Mouse (Mus musculus) myocyte (in vitro differentiated cells): ENCODE results near the gene Cwc25. TPM values are rescaled to one million over a fixed set of nuclear protein-coding genes. Genes with fewer than 3 reads are reported as not detected.

Experiments
- H3K27me3 ChIP-seq: one replicate; pipeline ENCODE4 v1.6.1; 2011; ENCODE audit not compliant: control insufficient read depth, insufficient read depth, insufficient read length
- H3K36me3 ChIP-seq: one replicate; pipeline ENCODE4 v1.6.1; 2011; ENCODE audit not compliant: control insufficient read depth, insufficient read depth
- H3K4me2 ChIP-seq: one replicate; pipeline ENCODE4 v1.6.1; 2011; ENCODE audit warnings: low read depth, control low read depth
- H3K4me3 ChIP-seq: one replicate; pipeline ENCODE4 v1.5.1; 2011; ENCODE audit warnings: mild to moderate bottlenecking, control low read depth, moderate library complexity
- H3K79me2 ChIP-seq: one replicate; pipeline ENCODE4 v1.6.1; 2011; ENCODE audit not compliant: control insufficient read depth, insufficient read depth
- H3ac ChIP-seq: one replicate; pipeline ENCODE4 v1.6.1; 2011; ENCODE audit not compliant: control insufficient read depth, insufficient read length
- CEBPB ChIP-seq: IDR thresholded peaks from 2 replicates; pipeline ENCODE4 v1.6.1; 2011; ENCODE audit warnings: mild to moderate bottlenecking, moderate library complexity; ENCODE audit not compliant: poor library complexity, insufficient read depth, severe bottlenecking
- E2F4 ChIP-seq: IDR thresholded peaks from one replicate; pipeline ENCODE4 v1.6.1; 2011; ENCODE audit warnings: mild to moderate bottlenecking, control low read depth, moderate library complexity; ENCODE audit not compliant: insufficient read depth
- MAX ChIP-seq: IDR thresholded peaks from one replicate; pipeline ENCODE4 v1.6.1; 2011; ENCODE audit warnings: low read depth, mild to moderate bottlenecking, control low read depth
- MYOD1 ChIP-seq, 3 experiments: IDR thresholded peaks; one replicate each; pipeline ENCODE4 v1.6.1; 2011; ENCODE audit warnings: control low read depth in 2 of 3, low read depth in 2 of 3, mild to moderate bottlenecking in 2 of 3, moderate library complexity in 1 of 3; ENCODE audit not compliant: insufficient read length in 2 of 3, control insufficient read depth in 1 of 3
- MYOG ChIP-seq, 3 experiments: IDR thresholded peaks; one replicate each; pipeline ENCODE4 v1.6.1; 2011; ENCODE audit warnings: control low read depth in 2 of 3, low read depth in 2 of 3, mild to moderate bottlenecking in 2 of 3; ENCODE audit not compliant: insufficient read length in 2 of 3, control insufficient read depth in 1 of 3, insufficient read depth in 1 of 3
- POLR2A ChIP-seq: IDR thresholded peaks from one replicate; pipeline ENCODE4 v1.6.1; 2011; ENCODE audit warnings: low read depth, mild to moderate bottlenecking, control low read depth, moderate library complexity; ENCODE audit not compliant: insufficient read length
- POLR2AphosphoS2 ChIP-seq: IDR thresholded peaks from one replicate; pipeline ENCODE4 v1.6.1; 2011; ENCODE audit warnings: low read depth, control low read depth; ENCODE audit not compliant: insufficient read length
- REST ChIP-seq: IDR thresholded peaks from one replicate; pipeline ENCODE4 v1.6.1; 2011; ENCODE audit warnings: mild to moderate bottlenecking, control low read depth, moderate library complexity; ENCODE audit not compliant: insufficient read depth, insufficient read length
- SRF ChIP-seq: IDR thresholded peaks from one replicate; pipeline ENCODE4 v1.6.1; 2011; ENCODE audit warnings: low read depth; ENCODE audit not compliant: control insufficient read depth, insufficient read length
- TCF12 ChIP-seq: IDR thresholded peaks from one replicate; pipeline ENCODE4 v1.6.1; 2011; ENCODE audit warnings: mild to moderate bottlenecking, control low read depth; ENCODE audit not compliant: poor library complexity, insufficient read depth, severe bottlenecking
- TCF3 ChIP-seq: IDR thresholded peaks from one replicate; pipeline ENCODE4 v1.6.1; 2011; ENCODE audit warnings: low read depth, control low read depth; ENCODE audit not compliant: insufficient read length
- USF1 ChIP-seq: IDR thresholded peaks from one replicate; pipeline ENCODE4 v1.6.1; 2011; ENCODE audit warnings: low read depth, mild to moderate bottlenecking, control low read depth, moderate library complexity
- polyA plus RNA-seq: library from polyadenylated mRNA; unstranded; fragments of >200 nt; fragmentation: generic; extraction: Trizol; gene quantifications from one replicate; pipeline ENCODE4 v1.2.1, GENCODE M21; 2012; ENCODE audit warnings: missing spikeins

Cwc25 gene
- polyA plus RNA-seq, 1 experiment: 8.9 TPM

DNA sequence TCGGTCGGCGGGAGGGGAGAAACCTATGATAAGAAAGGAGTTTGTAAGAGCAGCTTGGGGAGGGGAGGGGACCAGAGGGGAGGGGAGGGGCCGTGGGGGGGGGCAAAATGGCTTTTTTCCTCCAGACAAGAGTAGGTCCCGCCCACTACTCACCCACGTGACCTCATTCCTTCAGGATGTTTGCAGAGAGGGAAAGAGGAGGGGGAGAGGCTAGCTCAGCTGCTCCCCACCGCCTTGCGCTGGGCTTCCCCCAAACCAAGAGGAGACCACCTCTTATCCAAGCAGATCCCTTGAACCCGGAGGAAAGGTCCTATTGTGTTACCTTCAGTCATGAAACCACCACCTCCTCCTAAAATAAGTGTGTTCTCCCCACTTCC, 66.7 kb downstream of the Cwc25 start:
- Histone ChIP-seq H3K79me2 (peaks cover 54% of the 10 kb centered on the region), H3ac (peak overlapping the region; percentile 26), H3K36me3 (no peaks in the 10 kb centered on the region), H3K4me2 (peak overlapping the region; percentile 93), H3K4me3 (peak overlapping the region; percentile 89), H3K27me3 (no peaks in the 10 kb centered on the region)
- TF ChIP-seq POLR2AphosphoS2 (peak; percentile 79), CEBPB (no peak), POLR2A (peak; percentile 70), USF1 (peak; percentile 97), MAX (no peak), SRF (no peak), E2F4 (no peak), MYOG (IDR thresholded peaks at IDR 0.05; ENCODE audit: control insufficient read depth in 1 of 3, insufficient read depth in 1 of 3, insufficient read length in 2 of 3, low read depth in 2 of 3) (no peak), MYOD1 (IDR thresholded peaks at IDR 0.05; ENCODE audit: control insufficient read depth in 1 of 3, insufficient read length in 2 of 3, low read depth in 2 of 3) (peak in 1 of 3 experiments; percentile 27), TCF3 (no peak), TCF12 (no peak)

DNA sequence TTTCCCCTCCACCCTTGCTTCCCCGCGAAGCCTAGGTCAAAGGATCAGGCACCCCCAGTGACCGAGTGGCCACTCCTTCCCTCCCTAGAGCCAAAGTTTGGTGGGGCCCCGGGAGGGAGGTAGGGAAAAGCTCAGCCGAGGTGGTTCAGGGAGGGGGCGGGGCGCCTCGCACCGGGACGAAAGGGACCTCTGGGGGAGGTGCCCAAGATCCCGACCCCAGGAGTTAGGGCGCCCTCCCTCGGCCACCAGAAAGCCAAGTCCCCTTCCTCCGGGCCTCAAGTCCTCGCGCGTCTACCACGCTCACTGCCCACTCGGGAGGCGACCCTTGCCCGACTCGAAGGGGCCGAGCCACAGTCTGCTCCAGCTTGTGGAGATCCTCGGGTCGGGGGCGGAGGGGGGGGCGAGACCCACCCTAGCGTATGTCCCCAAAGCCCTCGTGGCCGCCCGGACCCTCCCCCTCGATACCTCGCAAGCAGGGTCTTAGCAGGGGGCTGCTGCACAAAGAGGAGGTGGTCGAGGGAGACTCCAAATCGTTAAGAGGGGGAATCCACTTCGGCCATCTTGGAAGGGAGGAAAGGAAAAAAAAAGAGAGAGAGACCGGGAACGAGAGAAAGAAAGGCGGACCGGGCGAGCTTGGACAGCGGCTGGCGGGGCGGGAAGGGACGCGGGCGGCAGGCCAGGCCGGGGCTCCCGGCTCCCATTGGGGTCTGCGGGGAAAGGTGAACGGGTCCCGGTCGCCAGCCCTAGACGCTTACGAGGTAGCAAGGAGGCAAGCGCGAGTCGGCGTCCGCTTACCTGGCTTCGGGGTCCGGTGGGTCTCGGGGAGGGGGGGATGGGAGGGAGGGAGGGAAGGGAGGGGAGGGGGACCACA, 67.4 kb downstream of the Cwc25 start:
- H3K27me3 ChIP-seq: no peaks in the 10 kb centered on the region
- TF ChIP-seq E2F4 (no peak), POLR2AphosphoS2 (no peak), TCF12 (no peak), TCF3 (no peak), USF1 (no peak), MAX (no peak), POLR2A (no peak), MYOG (IDR thresholded peaks at IDR 0.05; ENCODE audit: control insufficient read depth in 1 of 3, insufficient read depth in 1 of 3, insufficient read length in 2 of 3, low read depth in 2 of 3) (no peak), MYOD1 (IDR thresholded peaks at IDR 0.05; ENCODE audit: control insufficient read depth in 1 of 3, insufficient read length in 2 of 3, low read depth in 2 of 3) (no peak), CEBPB (no peak), REST (no peak), SRF (no peak)
- H3K36me3 ChIP-seq: no peaks in the 10 kb centered on the region
- peak overlapping the region; percentile 87 for H3K4me2 ChIP-seq
- peaks cover 48% of the 10 kb centered on the region for H3K79me2 ChIP-seq
- H3K4me3 ChIP-seq: peak overlapping the region; percentile 89
- peak overlapping the region; percentile 26 for H3ac ChIP-seq

DNA sequence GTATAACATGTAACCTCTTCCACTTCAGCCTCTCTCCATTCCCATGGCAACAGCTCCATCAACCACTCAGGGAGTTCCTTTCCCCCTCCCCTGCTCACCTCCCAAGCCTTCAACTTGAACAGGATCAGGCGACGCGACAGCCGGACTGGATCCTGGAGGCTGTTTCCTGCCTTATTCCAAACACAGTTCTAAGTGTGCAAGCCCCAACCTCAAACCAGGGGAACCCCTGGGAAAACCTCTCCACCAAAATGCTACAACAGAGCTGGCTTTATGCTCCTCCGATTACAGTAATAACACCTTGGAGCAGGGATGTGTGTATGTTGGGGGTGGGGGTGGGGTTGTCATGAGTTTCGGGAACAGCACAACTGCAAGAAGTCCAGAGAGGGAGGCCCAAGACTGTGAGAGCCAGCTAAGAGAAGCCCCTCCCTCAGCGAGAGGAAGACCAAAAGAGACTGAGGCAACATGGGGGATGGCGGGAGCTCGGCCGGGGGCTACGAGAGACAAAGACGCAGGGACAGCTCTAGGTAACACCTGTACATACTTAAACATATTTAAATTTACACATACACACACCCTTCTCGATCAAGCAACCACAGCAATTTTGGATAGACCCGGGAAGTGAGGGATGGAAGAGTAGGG, 68.3 kb downstream of the Cwc25 start:
- Histone ChIP-seq H3K4me3 (peak overlapping the region; percentile 89), H3K4me2 (peak overlapping the region; percentile 87), H3ac (no peak overlapping the region), H3K36me3 (no peaks in the 10 kb centered on the region), H3K27me3 (no peaks in the 10 kb centered on the region), H3K79me2 (peaks cover 45% of the 10 kb centered on the region)
- no peak for TF ChIP-seq MYOG (IDR thresholded peaks at IDR 0.05; ENCODE audit: control insufficient read depth in 1 of 3, insufficient read depth in 1 of 3, insufficient read length in 2 of 3, low read depth in 2 of 3)
- TF ChIP-seq TCF3: no peak
- no peak for TF ChIP-seq MAX
- no peak for TF ChIP-seq SRF
- TF ChIP-seq POLR2A: no peak
- no peak for TF ChIP-seq MYOD1 (IDR thresholded peaks at IDR 0.05; ENCODE audit: control insufficient read depth in 1 of 3, insufficient read length in 2 of 3, low read depth in 2 of 3)
- TF ChIP-seq CEBPB: no peak
- TF ChIP-seq REST: no peak
- TF ChIP-seq POLR2AphosphoS2: no peak
- TF ChIP-seq TCF12: no peak
- TF ChIP-seq USF1: no peak
- TF ChIP-seq E2F4: no peak

DNA sequence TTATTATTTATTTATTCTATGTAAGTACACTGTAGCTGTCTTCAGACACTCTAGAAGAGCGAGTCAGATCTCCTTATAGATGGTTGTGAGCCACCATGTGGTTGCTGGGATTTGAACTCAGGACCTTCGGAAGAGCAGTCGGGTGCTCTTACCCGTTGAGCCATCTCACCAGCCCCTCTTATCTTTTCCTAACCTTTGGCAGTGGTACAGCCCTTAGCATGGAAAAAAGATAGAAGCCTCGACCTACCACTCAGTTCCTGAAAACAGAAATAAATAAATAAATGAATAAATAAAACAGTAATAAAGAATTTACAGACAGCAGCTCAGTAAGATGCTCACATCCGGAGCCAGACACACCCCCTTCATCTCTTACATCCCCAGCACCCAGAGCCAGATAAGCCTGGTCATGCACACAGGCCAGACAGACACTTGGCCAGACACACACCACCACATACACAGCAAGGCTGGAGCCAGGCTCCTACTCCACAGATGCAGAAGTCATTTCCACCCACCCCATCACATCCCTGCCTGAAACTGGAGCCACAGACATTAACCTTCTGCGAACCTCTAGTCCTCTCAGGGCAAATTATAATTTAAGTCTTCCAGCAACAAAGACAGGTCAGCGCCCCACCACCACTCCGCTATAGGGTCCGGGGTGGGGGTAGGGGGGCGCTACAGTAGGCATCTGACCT, 69.0 kb downstream of the Cwc25 start:
- no peak overlapping the region for H3ac ChIP-seq
- peaks cover 45% of the 10 kb centered on the region for H3K79me2 ChIP-seq
- H3K27me3 ChIP-seq: no peaks in the 10 kb centered on the region
- H3K4me2 ChIP-seq: peak overlapping the region; percentile 87
- peak overlapping the region; percentile 89 for H3K4me3 ChIP-seq
- no peaks in the 10 kb centered on the region for H3K36me3 ChIP-seq
- TF ChIP-seq TCF3 (no peak), POLR2AphosphoS2 (no peak), MYOD1 (IDR thresholded peaks at IDR 0.05; ENCODE audit: control insufficient read depth in 1 of 3, insufficient read length in 2 of 3, low read depth in 2 of 3) (no peak), REST (no peak), MAX (no peak), USF1 (no peak), SRF (no peak), TCF12 (no peak), POLR2A (no peak), E2F4 (no peak), MYOG (IDR thresholded peaks at IDR 0.05; ENCODE audit: control insufficient read depth in 1 of 3, insufficient read depth in 1 of 3, insufficient read length in 2 of 3, low read depth in 2 of 3) (no peak), CEBPB (no peak)
